Mouse (Mus musculus) limb, embryonic 10.5 days (tissue): ENCODE measurements around the gene Hk2. TPM values are rescaled to one million over a fixed set of nuclear protein-coding genes. Genes with fewer than 3 reads are reported as not detected.

Experiments used
- DNase-seq: peaks from one replicate; pipeline ENCODE4 v3.0.0-alpha.2; 2017; ENCODE audit warnings: low spot score
- H3K27ac ChIP-seq: fragments of 300-500 bp; sonication (generic); 2 replicates; pipeline ENCODE4 v1.5.1; 2016; ENCODE audit warnings: mild to moderate bottlenecking
- H3K27me3 ChIP-seq: fragments of 300-500 bp; sonication (generic); 2 replicates; pipeline ENCODE4 v1.6.1; 2016; ENCODE audit warnings: low read depth, mild to moderate bottlenecking; ENCODE audit not compliant: poor library complexity, severe bottlenecking
- H3K36me3 ChIP-seq: fragments of 300-500 bp; sonication (generic); 2 replicates; pipeline ENCODE4 v1.6.1; 2016; ENCODE audit warnings: mild to moderate bottlenecking, moderate library complexity
- H3K4me1 ChIP-seq: fragments of 300-500 bp; sonication (generic); 2 replicates; pipeline ENCODE4 v1.6.1; 2016
- H3K4me3 ChIP-seq: fragments of 300-500 bp; sonication (generic); 2 replicates; pipeline ENCODE4 v1.5.1; 2016; ENCODE audit warnings: mild to moderate bottlenecking, moderate library complexity
- H3K9me3 ChIP-seq: fragments of 300-500 bp; sonication (generic); replicated peaks from 2 replicates; pipeline ENCODE4 v1.6.1; 2016; ENCODE audit warnings: mild to moderate bottlenecking
- WGBS: fragments of 180-500 bp; shearing (Covaris S2); methylation state at CpG from one replicate; pipeline ENCODE4 v1.1.7; 2016; 5-methylcytosine and 5-hydroxymethylcytosine counted together
- polyA plus RNA-seq: library from polyadenylated mRNA; unstranded; fragments of >200 nt; fragmentation: Nextera tagmentation; extraction: Ambion mirVana; gene quantifications from 2 replicates; pipeline ENCODE4 v1.2.1, GENCODE M21; 2016

Hk2 gene
- 27.5 and 35.9 TPM in 2 replicates for polyA plus RNA-seq

- Histone ChIP-seq H3K4me1 (peaks cover 44% of the 10 kb centered on the region), H3K4me3 (peak within 1 kb of the TSS; percentile 78), H3K27me3 (peaks cover 11% of the 10 kb centered on the region; the same call in 1 of the 2 replicates), H3K9me3 (no peaks in the 10 kb centered on the region), H3K27ac (peak within 1 kb of the TSS; percentile 89), H3K36me3 (no peaks in the 10 kb centered on the region)
- DNase-seq: peak; percentile 92
- under 1% methylated on average over 39 of the region's 39 CpGs for WGBS
These were observed at the start of gene Hk2 for GRCm38 (mm10) chr6:82774321-82774764. Gene Hk2, minus strand, starts transcription at chr6:82774454.

- Histone ChIP-seq H3K27ac (peak overlapping the region; percentile 30; the same call in 1 of the 2 replicates), H3K4me3 (no peak overlapping the region), H3K9me3 (no peaks in the 10 kb centered on the region), H3K36me3 (no peaks in the 10 kb centered on the region), H3K4me1 (no peaks in the 10 kb centered on the region), H3K27me3 (no peaks in the 10 kb centered on the region)
- WGBS: 56% methylated on average over 4 of the region's 4 CpGs
- DNase-seq: no peak
These were observed 47.6 kb upstream of the Hk2 start for GRCm38 (mm10) chr6:82821758-82822253.

- 77% methylated on average over 3 of the region's 3 CpGs for WGBS
These were observed 46.5 kb upstream of the Hk2 start for GRCm38 (mm10) chr6:82820716-82821115.

GRCm38 (mm10) chr6:82814821-82815220 is 40.6 kb upstream of the Hk2 start:
- no peak for DNase-seq
- Histone ChIP-seq H3K4me1 (no peaks in the 10 kb centered on the region), H3K27me3 (no peaks in the 10 kb centered on the region), H3K4me3 (no peak overlapping the region), H3K9me3 (no peaks in the 10 kb centered on the region), H3K27ac (no peak overlapping the region), H3K36me3 (no peaks in the 10 kb centered on the region)
- 83% methylated on average over 4 of the region's 4 CpGs for WGBS

More at GRCm38 (mm10) chr6:82820716-82821115, 46.5 kb upstream of the Hk2 start:
- Histone ChIP-seq H3K4me3 (no peak overlapping the region), H3K27me3 (no peaks in the 10 kb centered on the region), H3K36me3 (no peaks in the 10 kb centered on the region), H3K27ac (no peak overlapping the region), H3K9me3 (no peaks in the 10 kb centered on the region), H3K4me1 (no peaks in the 10 kb centered on the region)
- no peak for DNase-seq

DNA sequence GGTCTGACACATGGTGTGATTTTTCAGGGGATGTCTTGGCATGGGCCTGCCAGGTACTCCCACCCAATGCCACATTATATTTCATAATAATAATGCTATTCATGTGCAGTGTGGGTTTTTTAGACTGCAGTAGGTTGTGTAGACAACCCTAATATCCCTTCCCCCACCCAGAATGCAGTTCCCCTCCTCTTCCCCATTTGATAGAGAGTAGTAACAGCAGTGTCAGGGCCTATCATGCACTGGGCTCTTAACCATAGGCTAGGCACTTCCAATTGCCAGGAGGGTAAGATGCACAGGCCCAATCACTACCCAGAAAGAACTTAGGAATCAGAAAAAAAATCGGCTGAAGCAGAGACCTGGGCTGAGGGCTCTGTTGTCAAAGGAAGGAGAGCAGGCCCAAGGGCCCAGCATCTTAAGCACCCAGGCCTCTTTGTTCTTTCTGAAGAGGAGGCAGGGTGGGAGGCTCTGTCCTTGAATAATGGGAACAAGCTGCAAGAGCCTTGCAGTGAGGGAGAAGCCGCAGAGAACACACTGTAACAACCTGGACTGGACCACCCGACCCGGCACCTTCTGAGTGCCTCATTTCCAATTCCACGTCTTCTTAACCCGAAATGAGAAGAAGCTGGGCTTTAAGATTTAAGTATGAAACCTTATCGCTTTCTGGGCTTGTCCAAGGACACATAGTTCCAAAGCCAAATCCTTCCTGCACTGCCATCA is 33.9 kb upstream of the Hk2 start:
- no peak overlapping the region for H3K27ac ChIP-seq
- H3K36me3 ChIP-seq: no peaks in the 10 kb centered on the region
- no peaks in the 10 kb centered on the region for H3K27me3 ChIP-seq
- H3K9me3 ChIP-seq: no peaks in the 10 kb centered on the region
- H3K4me1 ChIP-seq: no peaks in the 10 kb centered on the region
- DNase-seq: no peak
- 88% methylated on average over 7 of the region's 7 CpGs for WGBS
- no peak overlapping the region for H3K4me3 ChIP-seq

DNA sequence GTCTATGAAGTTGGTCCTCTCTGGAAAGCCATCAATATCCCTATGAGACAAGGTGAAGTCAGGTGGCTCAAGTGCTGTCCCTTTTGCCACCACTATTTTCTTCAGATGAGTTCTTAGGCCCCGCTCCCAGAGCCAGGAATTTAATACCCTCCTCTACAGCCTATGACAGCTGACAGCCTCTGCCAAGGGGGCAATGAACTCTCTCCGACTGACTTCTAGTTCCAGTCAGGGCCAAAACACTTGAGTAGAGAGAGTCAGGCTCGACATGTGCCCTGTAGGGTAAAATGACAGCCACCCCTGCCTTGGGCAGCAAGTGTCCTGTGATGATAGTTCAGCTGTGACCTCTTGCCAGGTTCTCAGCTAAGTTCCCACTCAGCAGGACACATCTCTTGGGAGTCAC is 32.7 kb upstream of the Hk2 start:
- H3K27me3 ChIP-seq: no peaks in the 10 kb centered on the region
- no peak for DNase-seq
- WGBS: 75% methylated on average over 3 of the region's 3 CpGs
- no peaks in the 10 kb centered on the region for H3K4me1 ChIP-seq
- no peaks in the 10 kb centered on the region for H3K9me3 ChIP-seq
- no peaks in the 10 kb centered on the region for H3K36me3 ChIP-seq
- H3K27ac ChIP-seq: no peak overlapping the region
- no peak overlapping the region for H3K4me3 ChIP-seq

- 92% methylated on average over 6 of the region's 6 CpGs for WGBS
- no peak overlapping the region for H3K27ac ChIP-seq
- H3K9me3 ChIP-seq: no peaks in the 10 kb centered on the region
- no peaks in the 10 kb centered on the region for H3K36me3 ChIP-seq
- H3K27me3 ChIP-seq: no peaks in the 10 kb centered on the region
- no peaks in the 10 kb centered on the region for H3K4me1 ChIP-seq
- no peak for DNase-seq
- no peak overlapping the region for H3K4me3 ChIP-seq
These were observed 32.2 kb upstream of the Hk2 start for GRCm38 (mm10) chr6:82806503-82806902.

- no peaks in the 10 kb centered on the region for H3K9me3 ChIP-seq
- no peak for DNase-seq
- no peak overlapping the region for H3K4me3 ChIP-seq
- no peaks in the 10 kb centered on the region for H3K27me3 ChIP-seq
- no peaks in the 10 kb centered on the region for H3K36me3 ChIP-seq
- H3K27ac ChIP-seq: no peak overlapping the region
- H3K4me1 ChIP-seq: no peaks in the 10 kb centered on the region
- WGBS: 80% methylated on average over 3 of the region's 3 CpGs
These were observed 31.6 kb upstream of the Hk2 start for GRCm38 (mm10) chr6:82805894-82806293.

- Histone ChIP-seq H3K9me3 (no peaks in the 10 kb centered on the region), H3K27me3 (no peaks in the 10 kb centered on the region), H3K27ac (no peak overlapping the region), H3K4me3 (no peak overlapping the region), H3K36me3 (no peaks in the 10 kb centered on the region), H3K4me1 (no peaks in the 10 kb centered on the region)
- 86% methylated on average over 3 of the region's 3 CpGs for WGBS
- no peak for DNase-seq
These were observed 30.7 kb upstream of the Hk2 start for GRCm38 (mm10) chr6:82804984-82805383.

DNA sequence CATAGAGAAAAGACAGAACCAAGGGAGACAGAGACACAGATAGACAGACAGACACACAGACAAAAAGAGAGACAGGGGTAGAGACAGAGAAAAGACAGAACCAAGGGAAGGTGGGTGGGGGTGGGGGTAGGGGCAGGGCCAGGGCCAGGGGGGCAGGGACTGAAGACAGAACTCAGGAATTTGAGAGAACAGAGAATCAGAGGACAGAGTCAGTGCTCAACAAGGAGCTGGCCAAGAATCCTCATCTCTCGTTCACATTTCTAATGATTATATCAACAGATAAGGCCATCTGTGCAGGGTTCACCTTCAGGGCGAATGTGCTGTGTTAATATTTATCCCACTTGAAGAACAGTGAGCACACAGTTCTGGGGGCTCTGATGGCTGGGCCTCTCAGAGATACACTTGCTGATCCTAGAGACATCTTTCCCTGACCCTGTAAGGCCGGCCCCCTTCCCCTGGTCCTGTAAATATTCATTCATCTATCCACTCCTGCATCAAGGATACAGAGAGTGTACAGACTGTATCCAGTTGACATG is 24.0 kb upstream of the Hk2 start:
- no peaks in the 10 kb centered on the region for H3K4me1 ChIP-seq
- H3K27me3 ChIP-seq: no peaks in the 10 kb centered on the region
- no peaks in the 10 kb centered on the region for H3K9me3 ChIP-seq
- 69% methylated on average over 3 of the region's 3 CpGs for WGBS
- DNase-seq: no peak
- H3K36me3 ChIP-seq: no peaks in the 10 kb centered on the region
- H3K27ac ChIP-seq: no peak overlapping the region
- H3K4me3 ChIP-seq: no peak overlapping the region

DNA sequence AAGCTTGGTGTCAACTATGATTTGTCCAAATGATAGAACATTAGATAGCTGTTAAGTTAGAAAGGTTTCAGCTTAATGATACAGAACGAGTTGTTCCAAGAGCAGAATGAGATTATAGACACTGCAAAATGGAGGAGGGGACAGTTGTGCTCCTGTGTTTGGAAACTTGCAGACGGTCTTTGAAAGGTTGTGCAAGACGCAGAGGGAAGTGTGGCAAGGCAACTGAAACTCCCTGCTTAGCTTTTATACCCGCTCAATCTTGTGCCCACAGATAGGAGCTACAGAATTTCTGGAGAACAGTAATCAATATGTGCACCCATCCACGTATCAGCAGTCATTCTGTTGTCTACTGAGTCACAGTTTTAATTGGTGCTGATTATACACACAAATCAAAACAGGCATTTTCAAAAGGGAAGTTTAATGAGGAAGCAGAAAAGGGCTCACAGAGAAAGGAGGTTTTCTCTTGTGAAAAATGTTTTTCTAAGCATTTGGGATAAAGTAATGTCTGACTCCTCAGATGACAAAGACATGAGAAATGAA is 23.1 kb upstream of the Hk2 start:
- Histone ChIP-seq H3K9me3 (no peaks in the 10 kb centered on the region), H3K27me3 (no peaks in the 10 kb centered on the region), H3K4me3 (no peak overlapping the region), H3K27ac (no peak overlapping the region), H3K4me1 (no peaks in the 10 kb centered on the region), H3K36me3 (no peaks in the 10 kb centered on the region)
- no peak for DNase-seq
- 75% methylated on average over 5 of the region's 5 CpGs for WGBS

DNA sequence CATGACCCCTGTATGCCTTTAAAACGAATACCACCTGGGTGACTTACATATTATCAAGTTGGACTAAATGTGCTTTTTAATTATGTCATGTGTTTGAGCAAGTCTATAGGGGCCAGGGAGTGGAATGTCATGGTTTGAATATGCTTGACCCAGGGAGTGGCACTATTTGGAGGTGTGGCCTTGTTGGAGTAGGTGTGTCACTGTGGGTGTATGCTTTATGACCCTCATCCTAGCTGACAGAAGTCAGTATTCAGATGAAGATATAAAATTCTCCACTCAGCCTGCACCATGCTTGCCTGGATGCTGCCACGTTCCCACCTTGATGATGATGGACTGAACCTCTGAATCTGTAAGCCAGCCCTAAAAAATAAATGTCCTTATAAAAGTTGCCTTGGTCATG is 16.6 kb upstream of the Hk2 start:
- WGBS: 81% methylated on average over 2 of the region's 2 CpGs
- H3K36me3 ChIP-seq: no peaks in the 10 kb centered on the region
- H3K27ac ChIP-seq: no peak overlapping the region

GRCm38 (mm10) chr6:82783906-82784305 is 9.7 kb upstream of the Hk2 start:
- Histone ChIP-seq H3K9me3 (no peaks in the 10 kb centered on the region), H3K27me3 (no peaks in the 10 kb centered on the region), H3K27ac (no peak overlapping the region), H3K4me1 (no peaks in the 10 kb centered on the region), H3K4me3 (no peak overlapping the region), H3K36me3 (no peaks in the 10 kb centered on the region)
- DNase-seq: no peak
- WGBS: 83% methylated on average over 4 of the region's 4 CpGs

More for the DNA sequence above, 16.6 kb upstream of the Hk2 start:
- DNase-seq: no peak
- no peaks in the 10 kb centered on the region for H3K27me3 ChIP-seq
- H3K4me3 ChIP-seq: no peak overlapping the region
- H3K9me3 ChIP-seq: no peaks in the 10 kb centered on the region
- H3K4me1 ChIP-seq: no peaks in the 10 kb centered on the region
